Mouse (Mus musculus): ENCODE data around the gene Plod2. TPM values are rescaled to one million over a fixed set of nuclear protein-coding genes. Genes with fewer than 3 reads are reported as not detected.

Gene Plod2
- 21.9 and 23.5 TPM in 2 replicates for polyA plus RNA-seq (2016; fragmentation: Nextera tagmentation; extraction: Ambion mirVana)

- 0% methylated on average over 45 of the region's 67 CpGs for WGBS
- Histone ChIP-seq H3K4me3 (peak within 1 kb of the TSS; percentile 66), H3K4me2 (replicated peaks) (peak within 1 kb of the TSS; percentile 79), H3K4me1 (peaks cover 17% of the 10 kb centered on the region), H3K27ac (replicated peaks) (peak within 1 kb of the TSS; percentile 64), H3K27me3 (no peaks in the 10 kb centered on the region), H3K9ac (replicated peaks) (peak within 1 kb of the TSS; percentile 84), H3K9me3 (no peaks in the 10 kb centered on the region), H3K36me3 (no peaks in the 10 kb centered on the region)
- peak; percentile 94 for ATAC-seq (ENCODE audit: low FRiP score, low read depth)
These were observed at the start of gene Plod2 for GRCm38 (mm10) chr9:92541977-92542561. Gene Plod2, plus strand, starts transcription at chr9:92542223.

GRCm38 (mm10) chr9:92499710-92500410 is 42.2 kb upstream of the Plod2 start:
- H3K4me3 ChIP-seq = no peak overlapping the region
- no peak overlapping the region for H3K27ac ChIP-seq (replicated peaks)
- H3K4me1 ChIP-seq = no peaks in the 10 kb centered on the region
- no peaks in the 10 kb centered on the region for H3K27me3 ChIP-seq
- H3K9ac ChIP-seq (replicated peaks) = no peak overlapping the region
- ATAC-seq (ENCODE audit: low FRiP score, low read depth) = peak; percentile 85
- no peaks in the 10 kb centered on the region for H3K9me3 ChIP-seq
- WGBS = 43% methylated on average over 12 of the region's 12 CpGs
- no peaks in the 10 kb centered on the region for H3K36me3 ChIP-seq
- no peak overlapping the region for H3K4me2 ChIP-seq (replicated peaks)

GRCm38 (mm10) chr9:92504256-92504655 is 37.8 kb upstream of the Plod2 start:
- Histone ChIP-seq H3K27me3 (no peaks in the 10 kb centered on the region), H3K9me3 (no peaks in the 10 kb centered on the region), H3K4me2 (replicated peaks) (no peak overlapping the region), H3K4me3 (no peak overlapping the region), H3K4me1 (no peaks in the 10 kb centered on the region), H3K9ac (replicated peaks) (no peak overlapping the region), H3K36me3 (no peaks in the 10 kb centered on the region), H3K27ac (replicated peaks) (no peak overlapping the region)
- 79% methylated on average over 3 of the region's 3 CpGs for WGBS
- ATAC-seq (ENCODE audit: low FRiP score, low read depth) = no peak

- ATAC-seq (ENCODE audit: low FRiP score, low read depth) = no peak
- Histone ChIP-seq H3K9ac (replicated peaks) (no peak overlapping the region), H3K36me3 (no peaks in the 10 kb centered on the region), H3K4me3 (no peak overlapping the region), H3K4me2 (replicated peaks) (no peak overlapping the region), H3K27me3 (no peaks in the 10 kb centered on the region), H3K4me1 (no peaks in the 10 kb centered on the region), H3K9me3 (no peaks in the 10 kb centered on the region), H3K27ac (replicated peaks) (no peak overlapping the region)
- 75% methylated on average over 1 of the region's 1 CpGs for WGBS
These were observed 37.1 kb upstream of the Plod2 start for GRCm38 (mm10) chr9:92504889-92505288.

- H3K4me1 ChIP-seq = no peaks in the 10 kb centered on the region
- H3K4me2 ChIP-seq (replicated peaks) = no peak overlapping the region
These were observed 30.3 kb upstream of the Plod2 start for GRCm38 (mm10) chr9:92511696-92512095.

GRCm38 (mm10) chr9:92517036-92517435 is 25.0 kb upstream of the Plod2 start:
- no peak overlapping the region for H3K4me2 ChIP-seq (replicated peaks)
- no peaks in the 10 kb centered on the region for H3K4me1 ChIP-seq
- WGBS = 96% methylated on average over 12 of the region's 12 CpGs
- H3K36me3 ChIP-seq = no peaks in the 10 kb centered on the region
- H3K9ac ChIP-seq (replicated peaks) = no peak overlapping the region
- peaks cover 9% of the 10 kb centered on the region for H3K9me3 ChIP-seq
- H3K27ac ChIP-seq (replicated peaks) = no peak overlapping the region
- H3K27me3 ChIP-seq = no peaks in the 10 kb centered on the region
- ATAC-seq (ENCODE audit: low FRiP score, low read depth) = no peak
- no peak overlapping the region for H3K4me3 ChIP-seq

More at GRCm38 (mm10) chr9:92511696-92512095, 30.3 kb upstream of the Plod2 start:
- H3K9ac ChIP-seq (replicated peaks) = no peak overlapping the region
- no peak overlapping the region for H3K27ac ChIP-seq (replicated peaks)
- H3K36me3 ChIP-seq = no peaks in the 10 kb centered on the region
- H3K27me3 ChIP-seq = no peaks in the 10 kb centered on the region
- ATAC-seq (ENCODE audit: low FRiP score, low read depth) = no peak
- no peaks in the 10 kb centered on the region for H3K9me3 ChIP-seq
- H3K4me3 ChIP-seq = no peak overlapping the region

- no peak for ATAC-seq (ENCODE audit: low FRiP score, low read depth)
- Histone ChIP-seq H3K4me2 (replicated peaks) (no peak overlapping the region), H3K36me3 (no peaks in the 10 kb centered on the region), H3K27me3 (no peaks in the 10 kb centered on the region), H3K27ac (replicated peaks) (no peak overlapping the region), H3K4me1 (no peaks in the 10 kb centered on the region), H3K9me3 (peaks cover 9% of the 10 kb centered on the region), H3K4me3 (no peak overlapping the region), H3K9ac (replicated peaks) (no peak overlapping the region)
- WGBS = 86% methylated on average over 10 of the region's 10 CpGs
These were observed 21.3 kb upstream of the Plod2 start for GRCm38 (mm10) chr9:92520751-92521150.

GRCm38 (mm10) chr9:92524506-92524905 is 17.5 kb upstream of the Plod2 start:
- Histone ChIP-seq H3K36me3 (no peaks in the 10 kb centered on the region), H3K27ac (replicated peaks) (no peak overlapping the region), H3K4me3 (no peak overlapping the region), H3K9me3 (peaks cover 3% of the 10 kb centered on the region), H3K4me2 (replicated peaks) (no peak overlapping the region), H3K27me3 (no peaks in the 10 kb centered on the region), H3K4me1 (no peaks in the 10 kb centered on the region), H3K9ac (replicated peaks) (no peak overlapping the region)
- ATAC-seq (ENCODE audit: low FRiP score, low read depth) = no peak
- WGBS = 89% methylated on average over 4 of the region's 4 CpGs

- no peaks in the 10 kb centered on the region for H3K4me1 ChIP-seq
- WGBS = 90% methylated on average over 3 of the region's 3 CpGs
- no peak for ATAC-seq (ENCODE audit: low FRiP score, low read depth)
- no peaks in the 10 kb centered on the region for H3K36me3 ChIP-seq
- no peak overlapping the region for H3K4me3 ChIP-seq
- H3K4me2 ChIP-seq (replicated peaks) = no peak overlapping the region
- H3K27ac ChIP-seq (replicated peaks) = no peak overlapping the region
- H3K27me3 ChIP-seq = no peaks in the 10 kb centered on the region
- H3K9ac ChIP-seq (replicated peaks) = no peak overlapping the region
- no peaks in the 10 kb centered on the region for H3K9me3 ChIP-seq
These were observed 12.0 kb upstream of the Plod2 start for GRCm38 (mm10) chr9:92530055-92530454.

GRCm38 (mm10) chr9:92537735-92538134 is 4.3 kb upstream of the Plod2 start:
- Histone ChIP-seq H3K9ac (replicated peaks) (no peak overlapping the region), H3K27me3 (no peaks in the 10 kb centered on the region), H3K4me3 (no peak overlapping the region), H3K27ac (replicated peaks) (no peak overlapping the region), H3K9me3 (no peaks in the 10 kb centered on the region), H3K36me3 (no peaks in the 10 kb centered on the region), H3K4me1 (peaks cover 3% of the 10 kb centered on the region), H3K4me2 (replicated peaks) (no peak overlapping the region)
- 82% methylated on average over 6 of the region's 6 CpGs for WGBS
- no peak for ATAC-seq (ENCODE audit: low FRiP score, low read depth)

GRCm38 (mm10) chr9:92538216-92538615 is 3.8 kb upstream of the Plod2 start:
- H3K4me1 ChIP-seq = peaks cover 7% of the 10 kb centered on the region
- no peak overlapping the region for H3K4me2 ChIP-seq (replicated peaks)
- no peaks in the 10 kb centered on the region for H3K36me3 ChIP-seq
- no peaks in the 10 kb centered on the region for H3K9me3 ChIP-seq
- H3K27me3 ChIP-seq = no peaks in the 10 kb centered on the region
- 66% methylated on average over 6 of the region's 6 CpGs for WGBS
- H3K9ac ChIP-seq (replicated peaks) = no peak overlapping the region
- H3K4me3 ChIP-seq = no peak overlapping the region
- H3K27ac ChIP-seq (replicated peaks) = no peak overlapping the region
- ATAC-seq (ENCODE audit: low FRiP score, low read depth) = no peak

- WGBS = 2% methylated on average over 31 of the region's 31 CpGs
- Histone ChIP-seq H3K4me1 (peaks cover 17% of the 10 kb centered on the region), H3K27me3 (no peaks in the 10 kb centered on the region), H3K4me2 (replicated peaks) (peak overlapping the region; percentile 79), H3K4me3 (peak overlapping the region; percentile 66), H3K9ac (replicated peaks) (peak overlapping the region; percentile 84), H3K27ac (replicated peaks) (peak overlapping the region; percentile 64), H3K9me3 (no peaks in the 10 kb centered on the region), H3K36me3 (no peaks in the 10 kb centered on the region)
- ATAC-seq (ENCODE audit: low FRiP score, low read depth) = peak; percentile 76
These were observed 781 bp downstream of the Plod2 start for GRCm38 (mm10) chr9:92542591-92543416.

All from midbrain, embryonic 12.5 days (tissue).